Mouse (Mus musculus) cerebellum, adult 2 months (tissue): ENCODE measurements around the gene Tmem132b.

Source experiments
- CTCF ChIP-seq: fragments of 200-500 bp; IDR thresholded peaks from 2 replicates; pipeline ENCODE4 v1.5.1; 2011; ENCODE audit warnings: low read depth, mild to moderate bottlenecking, control low read depth, low read length, moderate library complexity, borderline replicate concordance; ENCODE audit not compliant: insufficient read depth
- POLR2A ChIP-seq: fragments of 200-500 bp; IDR thresholded peaks from 2 replicates; pipeline ENCODE4 v1.6.1; 2011; ENCODE audit warnings: low read length, control low read depth, borderline replicate concordance; ENCODE audit not compliant: insufficient read depth

DNA sequence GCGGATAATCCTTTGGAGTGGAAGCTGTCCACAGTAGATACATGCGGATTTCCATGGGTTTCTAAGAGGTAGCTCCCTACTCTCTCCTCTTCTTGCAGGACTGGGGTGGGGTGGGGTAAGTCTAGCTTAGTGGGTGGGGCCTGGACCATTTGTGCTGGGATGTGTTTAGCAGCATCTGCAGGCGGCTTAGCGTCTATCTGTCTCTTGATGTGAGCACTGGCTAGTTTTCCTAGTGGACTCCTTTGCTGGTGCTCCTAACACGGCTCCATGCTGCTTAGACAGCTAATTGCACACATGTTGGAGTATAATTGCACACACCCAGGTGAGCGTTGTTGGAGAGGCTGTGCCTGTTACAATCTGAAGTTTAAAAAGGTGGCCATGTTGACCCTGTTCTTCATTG is 149.3 kb downstream of the Tmem132b start:
- TF ChIP-seq POLR2A (no peak), CTCF (no peak)
